Mouse (Mus musculus): ENCODE measurements around the gene Dscaml1.

Gene Dscaml1

GRCm38 (mm10) chr9:45507482-45507881 is 81.1 kb downstream of the Dscaml1 start:
- no peak for DNase-seq (ENCODE audit: low spot score)

- DNase-seq (ENCODE audit: low spot score) = no peak
Observed at GRCm38 (mm10) chr9:45510806-45511546, 84.5 kb downstream of the Dscaml1 start.

- no peak for DNase-seq (ENCODE audit: low spot score)
Observed at GRCm38 (mm10) chr9:45517993-45518705, 91.7 kb downstream of the Dscaml1 start.

GRCm38 (mm10) chr9:45519841-45520240 is 93.4 kb downstream of the Dscaml1 start:
- no peak for DNase-seq (ENCODE audit: low spot score)

- DNase-seq (ENCODE audit: low spot score) = no peak
Observed at GRCm38 (mm10) chr9:45522866-45523265, 96.4 kb downstream of the Dscaml1 start.

GRCm38 (mm10) chr9:45524505-45524904 is 98.1 kb downstream of the Dscaml1 start:
- no peak for DNase-seq (ENCODE audit: low spot score)

- DNase-seq (ENCODE audit: low spot score) = no peak
Observed at GRCm38 (mm10) chr9:45533253-45533652, 106.8 kb downstream of the Dscaml1 start.

GRCm38 (mm10) chr9:45534472-45534988 is 108.1 kb downstream of the Dscaml1 start:
- DNase-seq (ENCODE audit: low spot score) = no peak

- no peak for DNase-seq (ENCODE audit: low spot score)
Observed at GRCm38 (mm10) chr9:45537649-45538048, 111.2 kb downstream of the Dscaml1 start.

- no peak for DNase-seq (ENCODE audit: low spot score)
Observed at GRCm38 (mm10) chr9:45539265-45540044, 113.0 kb downstream of the Dscaml1 start.

- DNase-seq (ENCODE audit: low spot score) = peak; percentile 27
Observed at GRCm38 (mm10) chr9:45546024-45546638, 119.7 kb downstream of the Dscaml1 start.

GRCm38 (mm10) chr9:45546902-45547578 is 120.6 kb downstream of the Dscaml1 start:
- no peak for DNase-seq (ENCODE audit: low spot score)

- DNase-seq (ENCODE audit: low spot score) = no peak
Observed at GRCm38 (mm10) chr9:45549796-45550195, 123.4 kb downstream of the Dscaml1 start.

GRCm38 (mm10) chr9:45550210-45550609 is 123.8 kb downstream of the Dscaml1 start:
- no peak for DNase-seq (ENCODE audit: low spot score)

- no peak for DNase-seq (ENCODE audit: low spot score)
Observed at GRCm38 (mm10) chr9:45550662-45551061, 124.2 kb downstream of the Dscaml1 start.

GRCm38 (mm10) chr9:45555036-45555826 is 128.8 kb downstream of the Dscaml1 start:
- DNase-seq (ENCODE audit: low spot score) = peak; percentile 43

GRCm38 (mm10) chr9:45556882-45557281 is 130.5 kb downstream of the Dscaml1 start:
- no peak for DNase-seq (ENCODE audit: low spot score)

GRCm38 (mm10) chr9:45560987-45561386 is 134.6 kb downstream of the Dscaml1 start:
- DNase-seq (ENCODE audit: low spot score) = no peak

GRCm38 (mm10) chr9:45566843-45567578 is 140.6 kb downstream of the Dscaml1 start:
- DNase-seq (ENCODE audit: low spot score) = no peak

- DNase-seq (ENCODE audit: low spot score) = no peak
Observed at GRCm38 (mm10) chr9:45569680-45570079, 143.3 kb downstream of the Dscaml1 start.
